Mouse (Mus musculus): ENCODE results near the gene Ccdc173. TPM values are rescaled to one million over a fixed set of nuclear protein-coding genes. Genes with fewer than 3 reads are reported as not detected.

Gene Ccdc173
- polyA plus RNA-seq, 1 experiment from 2014 or later, result 0.08 TPM

GRCm38 (mm10) chr2:69764716-69765115 is 24.7 kb downstream of the Ccdc173 start:
- no peak for ATAC-seq (ENCODE audit: low read depth)
- no peaks in the 10 kb centered on the region for H3K36me3 ChIP-seq (ENCODE audit: control insufficient read depth, insufficient read depth)
- H3K27me3 ChIP-seq (ENCODE audit: control insufficient read depth, insufficient read depth, low read depth, low read length), result no peaks in the 10 kb centered on the region
- no peak overlapping the region for H3K27ac ChIP-seq (ENCODE audit: low read length)
- H3K4me3 ChIP-seq (ENCODE audit: low read depth, low read length), result no peak overlapping the region
- no peaks in the 10 kb centered on the region for H3K4me1 ChIP-seq (ENCODE audit: control insufficient read depth, low read depth, low read length)
- H3K9me3 ChIP-seq (replicated peaks; ENCODE audit: control insufficient read depth, low read length), result no peaks in the 10 kb centered on the region
- no peak overlapping the region for H3K9ac ChIP-seq (ENCODE audit: low read depth, low read length)
- 47% methylated on average over 1 of the region's 1 CpGs for WGBS (ENCODE audit: insufficient replicate concordance)
- no peak overlapping the region for H3K4me2 ChIP-seq (ENCODE audit: low read depth, low read length)

- H3K9ac ChIP-seq (ENCODE audit: low read depth, low read length), result no peak overlapping the region
- H3K36me3 ChIP-seq (ENCODE audit: control insufficient read depth, insufficient read depth), result no peaks in the 10 kb centered on the region
- H3K9me3 ChIP-seq (replicated peaks; ENCODE audit: control insufficient read depth, low read length), result no peaks in the 10 kb centered on the region
- H3K4me1 ChIP-seq (ENCODE audit: control insufficient read depth, low read depth, low read length), result no peaks in the 10 kb centered on the region
- H3K27ac ChIP-seq (ENCODE audit: low read length), result no peak overlapping the region
- no peak for ATAC-seq (ENCODE audit: low read depth)
- H3K4me3 ChIP-seq (ENCODE audit: low read depth, low read length), result no peak overlapping the region
- no peaks in the 10 kb centered on the region for H3K27me3 ChIP-seq (ENCODE audit: control insufficient read depth, insufficient read depth, low read depth, low read length)
- 67% methylated on average over 4 of the region's 4 CpGs for WGBS (ENCODE audit: insufficient replicate concordance)
- H3K4me2 ChIP-seq (ENCODE audit: low read depth, low read length), result no peak overlapping the region
These were observed 26.0 kb downstream of the Ccdc173 start for GRCm38 (mm10) chr2:69763340-69763739.

DNA sequence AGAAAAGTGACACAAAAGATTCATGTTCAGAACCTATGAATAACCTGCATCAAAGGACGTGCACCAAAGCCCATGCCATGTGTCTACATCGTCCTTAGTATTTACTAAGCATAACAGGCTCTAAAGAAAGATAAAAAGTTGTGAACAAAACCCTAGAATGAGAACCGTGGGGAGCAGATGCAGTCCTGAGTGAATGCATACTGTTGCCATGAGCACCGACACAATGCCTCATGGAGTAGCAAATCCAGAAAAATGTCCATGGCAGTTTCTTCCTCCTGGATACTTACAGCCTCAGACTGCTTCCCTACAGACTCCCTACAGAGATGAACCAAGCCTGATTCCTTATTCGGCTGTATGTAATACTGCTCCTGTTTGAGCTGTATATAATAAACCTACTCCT is 28.4 kb downstream of the Ccdc173 start:
- 64% methylated on average over 5 of the region's 5 CpGs for WGBS (ENCODE audit: insufficient replicate concordance)
- H3K27me3 ChIP-seq (ENCODE audit: control insufficient read depth, insufficient read depth, low read depth, low read length), result no peaks in the 10 kb centered on the region
- no peaks in the 10 kb centered on the region for H3K4me1 ChIP-seq (ENCODE audit: control insufficient read depth, low read depth, low read length)
- H3K36me3 ChIP-seq (ENCODE audit: control insufficient read depth, insufficient read depth), result no peaks in the 10 kb centered on the region
- no peak for ATAC-seq (ENCODE audit: low read depth)
- no peaks in the 10 kb centered on the region for H3K9me3 ChIP-seq (replicated peaks; ENCODE audit: control insufficient read depth, low read length)
- no peak overlapping the region for H3K27ac ChIP-seq (ENCODE audit: low read length)
- H3K4me3 ChIP-seq (ENCODE audit: low read depth, low read length), result no peak overlapping the region
- H3K4me2 ChIP-seq (ENCODE audit: low read depth, low read length), result no peak overlapping the region
- no peak overlapping the region for H3K9ac ChIP-seq (ENCODE audit: low read depth, low read length)

GRCm38 (mm10) chr2:69745091-69745490 is 44.3 kb downstream of the Ccdc173 start:
- ATAC-seq (ENCODE audit: low read depth), result no peak
- Histone ChIP-seq H3K36me3 (ENCODE audit: control insufficient read depth, insufficient read depth) (peaks cover 39% of the 10 kb centered on the region), H3K4me2 (ENCODE audit: low read depth, low read length) (no peak overlapping the region), H3K9me3 (replicated peaks; ENCODE audit: control insufficient read depth, low read length) (no peaks in the 10 kb centered on the region; the same call in 1 of the 2 replicates), H3K4me1 (ENCODE audit: control insufficient read depth, low read depth, low read length) (no peaks in the 10 kb centered on the region), H3K9ac (ENCODE audit: low read depth, low read length) (no peak overlapping the region), H3K27ac (ENCODE audit: low read length) (no peak overlapping the region), H3K27me3 (ENCODE audit: control insufficient read depth, insufficient read depth, low read depth, low read length) (no peaks in the 10 kb centered on the region), H3K4me3 (ENCODE audit: low read depth, low read length) (no peak overlapping the region)
- WGBS (ENCODE audit: insufficient replicate concordance), result 83% methylated on average over 1 of the region's 1 CpGs

DNA sequence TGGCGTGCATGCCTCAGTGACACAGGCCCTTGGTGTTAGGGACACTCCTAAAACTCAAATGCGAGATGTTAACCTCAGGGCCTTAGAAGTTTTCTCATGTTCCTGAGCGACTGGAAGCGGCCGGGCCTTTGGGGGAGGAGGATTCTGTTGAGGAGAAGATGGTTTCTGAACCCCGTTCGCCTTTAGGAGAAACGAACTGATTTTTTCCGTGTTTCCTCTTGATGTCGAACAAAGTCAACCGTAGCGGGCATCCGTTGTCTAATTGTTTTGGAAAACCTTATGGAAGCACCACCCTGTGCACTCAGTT is 65.9 kb downstream of the Ccdc173 start:
- peaks cover 7% of the 10 kb centered on the region for H3K4me1 ChIP-seq (ENCODE audit: control insufficient read depth, low read depth, low read length)
- 0% methylated on average over 13 of the region's 13 CpGs for WGBS (ENCODE audit: insufficient replicate concordance)
- H3K4me3 ChIP-seq (ENCODE audit: low read depth, low read length), result peak overlapping the region; percentile 83
- peak overlapping the region; percentile 82 for H3K27ac ChIP-seq (ENCODE audit: low read length)
- peak overlapping the region; percentile 80 for H3K9ac ChIP-seq (ENCODE audit: low read depth, low read length)
- peak overlapping the region; percentile 70 for H3K4me2 ChIP-seq (ENCODE audit: low read depth, low read length)
- no peaks in the 10 kb centered on the region; the same call in 1 of the 2 replicates for H3K27me3 ChIP-seq (ENCODE audit: control insufficient read depth, insufficient read depth, low read depth, low read length)
- no peaks in the 10 kb centered on the region for H3K36me3 ChIP-seq (ENCODE audit: control insufficient read depth, insufficient read depth)
- H3K9me3 ChIP-seq (replicated peaks; ENCODE audit: control insufficient read depth, low read length), result no peaks in the 10 kb centered on the region
- no peak for ATAC-seq (ENCODE audit: low read depth)

DNA sequence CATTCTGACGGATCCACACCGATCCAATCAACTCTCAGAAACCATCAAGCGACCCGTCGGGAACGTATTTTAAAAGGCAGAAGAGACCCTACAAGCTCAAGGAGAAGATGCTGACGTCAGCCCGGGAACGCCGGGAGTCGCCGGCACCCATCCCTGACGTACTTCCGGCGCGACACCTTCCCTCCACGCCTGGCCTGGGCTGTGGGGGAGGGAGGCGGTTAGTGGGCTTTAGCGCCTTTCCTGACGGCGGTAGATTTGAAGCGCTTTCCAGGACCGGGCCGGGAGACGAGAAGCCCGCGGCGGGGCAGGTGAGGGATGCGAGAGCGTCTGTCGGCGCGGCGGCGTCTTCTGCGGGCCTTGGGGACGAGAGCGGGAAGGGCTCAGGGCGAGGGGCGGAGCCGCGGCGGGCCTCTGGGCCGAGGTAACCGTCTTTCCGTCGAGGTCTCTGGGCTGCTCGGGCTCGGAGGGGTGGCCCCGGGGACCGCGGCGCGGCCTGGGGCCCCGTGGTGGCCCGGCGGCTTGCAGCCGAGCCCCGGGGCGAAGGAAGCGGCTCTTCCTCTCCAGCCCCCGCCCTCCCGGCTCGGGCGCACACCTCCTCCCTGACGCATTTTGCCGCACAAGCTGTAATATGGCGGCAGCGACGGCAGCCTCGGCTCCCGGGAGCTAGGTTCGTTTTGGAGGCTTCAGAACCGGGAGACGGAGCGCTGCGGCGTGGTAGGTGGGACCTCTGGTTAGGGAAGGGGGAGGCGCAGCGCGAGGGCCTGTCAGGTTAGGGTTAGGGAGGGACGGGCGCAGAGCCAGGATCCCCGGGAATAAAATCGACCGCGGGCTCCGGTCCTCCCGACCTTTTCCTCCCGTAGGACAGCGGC is 66.5 kb downstream of the Ccdc173 start:
- Histone ChIP-seq H3K9me3 (replicated peaks; ENCODE audit: control insufficient read depth, low read length) (no peaks in the 10 kb centered on the region), H3K4me1 (ENCODE audit: control insufficient read depth, low read depth, low read length) (peaks cover 7% of the 10 kb centered on the region), H3K4me3 (ENCODE audit: low read depth, low read length) (peak overlapping the region; percentile 83), H3K27me3 (ENCODE audit: control insufficient read depth, insufficient read depth, low read depth, low read length) (no peaks in the 10 kb centered on the region; the same call in 1 of the 2 replicates), H3K4me2 (ENCODE audit: low read depth, low read length) (peak overlapping the region; percentile 88), H3K27ac (ENCODE audit: low read length) (peak overlapping the region; percentile 82), H3K36me3 (ENCODE audit: control insufficient read depth, insufficient read depth) (no peaks in the 10 kb centered on the region), H3K9ac (ENCODE audit: low read depth, low read length) (peak overlapping the region; percentile 80)
- peak; percentile 88 for ATAC-seq (ENCODE audit: low read depth)
- WGBS (ENCODE audit: insufficient replicate concordance), result under 1% methylated on average over 79 of the region's 91 CpGs

DNA sequence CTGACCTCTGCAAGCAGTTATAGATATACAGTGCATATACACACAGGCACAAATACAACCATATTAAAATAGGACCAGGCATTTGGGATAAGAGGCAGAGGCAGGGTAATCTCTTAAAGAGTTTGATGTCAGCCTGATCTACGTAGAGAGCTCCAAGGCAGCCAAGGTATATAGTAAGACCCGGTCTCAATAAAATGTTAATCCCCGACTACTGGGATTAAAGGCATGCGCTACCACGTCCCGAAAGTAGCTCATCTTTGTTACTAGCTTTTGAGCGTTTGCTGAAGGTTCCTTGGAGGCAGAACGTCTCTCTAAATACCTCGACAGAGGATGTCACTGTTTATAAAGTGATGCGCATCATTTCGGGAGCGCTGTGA is 67.1 kb downstream of the Ccdc173 start, which contains the start of gene Ppig:
Gene Ppig, plus strand, starts transcription at position 273 of the 377 bp plus-strand sequence.
- whole genome bisulfite sequencing (ENCODE audit: insufficient replicate concordance), result 4% methylated on average over 12 of the region's 12 CpGs
- H3K27me3 ChIP-seq (ENCODE audit: control insufficient read depth, insufficient read depth, low read depth, low read length), result no peaks in the 10 kb centered on the region; the same call in 1 of the 2 replicates
- no peaks in the 10 kb centered on the region for H3K9me3 ChIP-seq (replicated peaks; ENCODE audit: control insufficient read depth, low read length)
- H3K4me1 ChIP-seq (ENCODE audit: control insufficient read depth, low read depth, low read length), result peaks cover 7% of the 10 kb centered on the region
- H3K36me3 ChIP-seq (ENCODE audit: control insufficient read depth, insufficient read depth), result no peaks in the 10 kb centered on the region
- H3K9ac ChIP-seq (ENCODE audit: low read depth, low read length), result peak within 1 kb of the TSS; percentile 80
- H3K4me3 ChIP-seq (ENCODE audit: low read depth, low read length), result peak within 1 kb of the TSS; percentile 83
- H3K4me2 ChIP-seq (ENCODE audit: low read depth, low read length), result peak within 1 kb of the TSS; percentile 88
- no peak for ATAC-seq (ENCODE audit: low read depth)
- peak within 1 kb of the TSS; percentile 82 for H3K27ac ChIP-seq (ENCODE audit: low read length)

DNA sequence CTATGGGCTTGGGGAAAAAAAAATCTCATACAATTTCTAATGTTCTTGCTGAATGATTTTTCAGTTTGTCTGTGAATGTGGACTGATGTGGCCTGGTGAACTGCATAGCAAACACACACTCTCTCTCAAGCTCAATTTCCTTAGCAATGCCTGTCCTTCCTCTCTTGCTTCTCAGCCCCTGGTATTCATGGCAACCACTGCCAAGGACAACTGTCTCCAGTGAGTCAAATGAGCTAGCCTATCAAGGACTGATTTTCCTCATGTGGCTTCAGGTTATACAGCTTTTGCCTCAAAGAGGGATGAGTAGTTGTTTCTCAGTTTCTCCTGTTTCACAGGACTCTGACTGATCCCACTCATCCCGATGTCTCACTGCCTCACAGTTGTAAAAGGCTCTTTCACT is 70.3 kb downstream of the Ccdc173 start:
- Histone ChIP-seq H3K9me3 (replicated peaks; ENCODE audit: control insufficient read depth, low read length) (no peaks in the 10 kb centered on the region), H3K4me3 (ENCODE audit: low read depth, low read length) (no peak overlapping the region), H3K4me2 (ENCODE audit: low read depth, low read length) (no peak overlapping the region), H3K27ac (ENCODE audit: low read length) (no peak overlapping the region), H3K27me3 (ENCODE audit: control insufficient read depth, insufficient read depth, low read depth, low read length) (no peaks in the 10 kb centered on the region; the same call in 1 of the 2 replicates), H3K36me3 (ENCODE audit: control insufficient read depth, insufficient read depth) (no peaks in the 10 kb centered on the region), H3K9ac (ENCODE audit: low read depth, low read length) (no peak overlapping the region), H3K4me1 (ENCODE audit: control insufficient read depth, low read depth, low read length) (peaks cover 5% of the 10 kb centered on the region)
- ATAC-seq (ENCODE audit: low read depth), result no peak
- 65% methylated on average over 1 of the region's 1 CpGs for WGBS (ENCODE audit: insufficient replicate concordance)

GRCm38 (mm10) chr2:69716483-69716882 is 72.9 kb downstream of the Ccdc173 start:
- Histone ChIP-seq H3K4me2 (ENCODE audit: low read depth, low read length) (no peak overlapping the region), H3K36me3 (ENCODE audit: control insufficient read depth, insufficient read depth) (no peaks in the 10 kb centered on the region), H3K9me3 (replicated peaks; ENCODE audit: control insufficient read depth, low read length) (no peaks in the 10 kb centered on the region), H3K4me1 (ENCODE audit: control insufficient read depth, low read depth, low read length) (peaks cover 4% of the 10 kb centered on the region), H3K27me3 (ENCODE audit: control insufficient read depth, insufficient read depth, low read depth, low read length) (no peaks in the 10 kb centered on the region; the same call in 1 of the 2 replicates), H3K4me3 (ENCODE audit: low read depth, low read length) (no peak overlapping the region), H3K9ac (ENCODE audit: low read depth, low read length) (no peak overlapping the region), H3K27ac (ENCODE audit: low read length) (no peak overlapping the region)
- WGBS (ENCODE audit: insufficient replicate concordance), result 40% methylated on average over 3 of the region's 3 CpGs
- no peak for ATAC-seq (ENCODE audit: low read depth)
